Mouse (Mus musculus): Measurements from ENCODE around the gene Focad.
A peak's percentile ranks its signal among the peaks of the same experiment; 100 is the strongest.

The Focad gene

GRCm38 (mm10) chr4:88156961-88157360 is 62.5 kb downstream of the Focad start:
- no peak for DNase-seq

DNA sequence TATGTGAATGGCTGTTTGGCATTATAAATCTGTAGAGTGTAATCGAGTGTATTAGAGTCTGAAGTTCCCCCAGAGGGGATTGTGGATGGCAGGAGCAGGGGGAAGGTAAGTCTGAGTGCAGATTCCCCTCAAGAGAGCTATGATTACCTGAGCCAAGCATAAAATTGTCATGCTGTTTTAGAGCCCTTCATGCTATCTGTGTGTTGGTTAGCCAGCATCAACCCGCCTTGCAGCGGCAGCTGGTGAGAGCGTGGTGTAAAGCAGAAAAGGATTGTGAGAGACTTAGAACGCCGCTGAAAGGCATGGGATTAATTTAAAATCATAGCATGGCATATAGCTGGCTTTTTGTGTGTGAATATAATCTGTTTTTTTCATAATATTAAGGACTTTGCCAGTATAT is 63.2 kb downstream of the Focad start:
- no peak for DNase-seq

DNA sequence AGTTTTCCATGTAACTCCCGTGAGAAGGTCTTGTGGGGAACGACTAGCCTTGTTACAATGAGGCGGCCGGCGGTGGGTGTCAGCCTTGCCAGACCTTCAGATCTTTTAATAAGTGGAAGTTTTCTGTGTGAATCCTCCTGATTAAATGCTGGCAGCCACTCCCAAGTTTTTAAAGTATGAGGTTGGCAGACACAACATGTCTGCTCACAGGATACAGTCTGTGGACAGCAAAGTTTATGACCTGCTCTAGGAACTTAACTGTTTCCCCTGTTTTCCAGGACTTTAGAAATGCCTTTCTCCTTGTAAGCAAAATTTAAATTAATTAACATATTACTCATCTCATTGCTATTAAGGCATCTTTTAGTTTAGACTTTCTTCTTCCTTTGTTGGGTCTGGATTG is 64.8 kb downstream of the Focad start:
- DNase-seq: peak; percentile 12

DNA sequence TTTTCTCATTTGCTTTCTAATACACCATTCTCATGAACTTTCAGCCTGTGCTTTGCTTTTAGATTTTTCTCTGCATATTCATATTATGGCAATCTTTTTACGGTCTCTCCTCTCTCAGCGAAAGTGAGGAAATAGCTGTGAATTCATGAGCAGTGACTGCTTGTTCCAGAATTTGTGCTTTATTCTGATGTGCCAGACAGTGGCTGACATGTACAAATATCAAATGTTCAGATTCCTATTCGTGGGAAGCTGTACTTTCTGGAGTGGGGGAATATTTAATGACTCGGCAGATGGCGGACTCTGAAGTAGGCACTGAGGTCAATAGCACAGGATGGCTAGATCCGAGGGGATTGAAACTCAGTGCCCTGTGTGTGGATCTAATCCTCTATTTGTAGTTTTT is 65.3 kb downstream of the Focad start:
- no peak for DNase-seq

DNA sequence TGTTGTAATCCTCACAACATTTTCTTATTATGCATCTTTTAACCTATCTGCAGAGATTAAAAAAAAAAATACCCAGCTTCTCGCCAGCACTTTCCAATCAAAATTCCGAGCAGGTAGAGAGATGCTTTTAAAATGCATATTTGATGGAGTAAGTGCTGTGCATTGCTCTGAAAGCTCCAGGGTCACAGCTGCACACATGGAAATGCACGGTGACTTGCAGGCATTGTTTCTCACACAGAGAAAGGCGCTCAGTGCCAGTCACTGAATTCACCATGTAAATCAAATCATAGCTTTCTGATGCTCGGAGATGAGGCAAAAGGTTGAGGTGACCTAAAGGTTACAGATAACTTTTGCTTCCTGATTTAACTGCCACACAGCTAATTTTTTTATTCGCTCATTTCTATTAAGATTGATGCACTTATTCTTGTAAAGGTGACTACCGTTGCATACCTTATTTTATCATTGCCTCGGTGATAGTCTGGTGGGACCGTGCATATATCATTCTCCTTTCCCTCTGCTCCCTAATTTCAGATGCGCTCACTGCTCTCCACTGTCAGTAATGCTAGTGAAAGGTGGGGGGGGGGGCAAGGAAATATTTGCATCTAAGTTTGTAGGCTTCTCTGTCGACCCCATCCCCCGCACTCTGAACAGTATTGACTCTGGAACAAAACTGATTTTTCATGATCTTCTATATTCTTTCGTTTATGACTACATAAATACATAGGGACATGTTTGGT is 69.2 kb downstream of the Focad start:
- no peak for DNase-seq

DNA sequence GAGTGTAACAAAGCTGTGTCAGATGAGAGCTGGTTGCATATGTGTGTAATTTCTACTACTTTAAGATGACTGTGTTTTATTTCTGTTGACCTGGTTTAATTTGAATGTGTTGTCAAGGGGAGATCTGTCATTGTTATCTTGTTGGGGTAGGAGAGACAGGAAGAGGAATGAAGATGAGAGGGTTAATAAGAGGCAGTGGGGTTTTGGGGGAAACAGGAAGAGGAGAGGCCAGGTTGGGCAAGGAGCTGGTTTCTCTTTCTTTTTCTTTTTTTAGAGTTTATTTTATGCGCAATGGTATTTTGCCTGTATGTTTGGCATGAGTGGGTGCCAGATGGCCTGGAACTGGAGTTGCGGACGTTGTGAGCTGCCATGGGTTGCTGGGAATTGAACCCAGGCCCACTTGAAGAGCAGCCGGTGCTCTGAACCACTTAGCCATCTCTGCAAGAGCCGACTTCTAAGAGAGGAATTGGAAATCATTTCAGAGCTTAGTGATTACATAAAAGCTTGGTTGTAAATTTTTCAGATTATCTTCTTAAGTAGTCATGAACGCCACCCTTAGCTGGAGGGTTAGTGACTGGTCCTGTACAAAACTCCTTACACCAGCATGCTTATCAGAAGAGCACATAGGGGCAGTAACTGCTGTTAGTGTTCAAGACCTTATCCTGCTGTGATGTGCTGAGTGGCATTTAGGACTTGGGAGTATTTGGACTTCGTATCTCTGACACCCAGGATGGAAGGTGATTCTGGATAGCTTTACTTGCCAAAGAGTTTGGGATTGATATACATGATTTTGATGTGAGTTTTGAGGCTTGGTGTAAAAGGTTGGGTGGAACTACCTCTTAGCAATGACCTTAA is 72.8 kb downstream of the Focad start:
- DNase-seq: no peak

DNA sequence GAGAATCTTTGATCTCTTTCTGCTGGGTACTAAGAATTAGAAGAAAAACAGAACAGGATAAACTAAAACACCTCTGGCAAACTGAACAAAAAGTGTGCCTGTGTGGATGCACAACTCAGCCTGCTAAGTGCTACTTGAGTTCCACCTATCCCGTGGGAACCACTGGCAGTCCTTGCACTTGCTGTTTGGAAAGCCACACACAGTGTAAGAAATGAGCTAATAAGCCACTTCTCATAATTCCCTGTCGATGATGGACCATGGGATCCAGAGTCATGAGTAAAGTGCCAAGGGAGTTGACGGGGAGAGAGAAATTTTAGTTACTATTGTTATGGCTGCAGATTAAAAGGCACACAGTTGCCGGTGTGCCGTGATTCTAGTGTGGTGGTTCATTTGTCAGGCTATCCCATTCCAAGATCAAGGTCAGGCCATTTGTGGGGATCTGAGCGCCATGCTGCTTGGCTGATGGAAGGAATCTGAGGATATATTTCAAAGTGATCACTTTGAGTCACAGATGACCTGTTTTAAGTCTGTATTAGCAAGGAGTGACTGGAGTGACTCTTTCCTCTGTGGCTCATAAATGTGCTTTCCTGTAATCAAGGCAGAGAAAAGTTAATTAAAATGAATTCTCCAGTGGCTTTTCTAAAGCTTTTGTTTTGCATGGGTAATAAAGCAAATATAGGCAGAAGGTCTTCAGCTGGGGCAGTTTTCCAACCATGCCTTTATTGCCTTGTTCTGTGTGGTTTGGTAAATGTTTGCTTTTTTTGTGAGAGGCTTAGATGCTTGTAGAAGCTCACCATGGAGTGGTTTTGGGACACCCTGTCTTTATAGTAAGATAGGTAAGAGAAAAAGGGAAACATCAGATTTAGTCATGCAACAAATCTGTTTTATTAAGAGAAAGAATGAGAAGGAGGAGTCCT is 80.9 kb downstream of the Focad start:
- no peak for DNase-seq

DNA sequence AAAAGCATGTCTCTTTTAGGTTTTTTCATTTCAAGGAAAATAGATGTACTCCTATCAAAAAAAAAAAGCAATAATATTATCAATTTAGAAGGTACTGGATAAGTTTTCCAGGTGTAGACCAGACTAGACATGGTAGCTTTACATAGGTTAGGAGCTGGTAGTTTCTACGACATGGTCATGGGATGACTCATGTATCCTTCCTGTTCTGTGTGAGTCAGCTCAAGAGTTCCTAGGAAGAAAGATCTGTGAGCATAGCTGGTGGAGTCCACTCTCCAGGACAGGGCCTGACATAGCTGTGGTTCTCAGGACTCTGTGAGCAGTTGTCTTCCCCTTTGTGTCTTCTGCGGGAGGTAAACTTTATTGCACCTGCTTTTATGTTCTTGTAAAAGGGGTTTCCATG is 84.9 kb downstream of the Focad start:
- DNase-seq: no peak

DNA sequence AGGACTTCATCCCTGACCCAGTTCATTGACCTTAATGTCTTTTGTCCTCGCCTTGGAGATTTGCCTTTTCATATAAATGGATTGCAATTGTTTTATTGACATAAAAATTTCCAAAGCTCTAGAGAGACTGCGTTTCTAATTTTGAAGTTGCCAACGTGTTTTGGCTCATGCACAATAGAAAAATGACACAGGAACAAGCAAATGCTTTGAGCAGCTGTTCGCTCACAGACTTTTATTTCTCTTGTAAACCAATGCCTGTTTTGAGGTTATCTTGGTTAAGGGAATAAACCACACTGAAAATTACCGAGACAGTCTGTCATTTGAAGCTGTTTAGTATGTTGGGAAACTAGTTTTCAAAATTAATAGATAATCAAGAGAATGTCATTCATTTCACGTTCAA is 89.9 kb downstream of the Focad start:
- DNase-seq: no peak

- no peak for DNase-seq
Observed at GRCm38 (mm10) chr4:88185872-88186426, 91.5 kb downstream of the Focad start.

DNA sequence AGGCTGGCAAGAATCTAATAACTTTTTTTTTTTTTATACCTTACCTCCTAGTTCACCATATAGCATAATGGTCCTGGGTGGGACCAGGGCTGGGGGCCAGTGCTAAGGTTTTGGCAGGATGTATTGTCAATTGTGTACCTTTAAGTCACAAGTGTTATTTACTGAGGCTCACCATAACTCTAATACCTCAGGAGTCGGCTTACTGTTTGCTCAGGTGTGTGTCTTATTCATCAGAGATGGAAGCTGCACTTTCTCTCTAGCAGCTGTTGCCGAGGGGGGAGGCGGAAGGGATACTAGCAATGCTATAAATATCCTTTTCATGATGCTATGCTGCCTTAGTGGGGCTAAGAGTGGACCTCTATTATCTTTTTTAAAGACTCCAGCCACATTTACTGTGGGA is 93.2 kb downstream of the Focad start:
- no peak for DNase-seq

GRCm38 (mm10) chr4:88189495-88189894 is 95.1 kb downstream of the Focad start:
- DNase-seq: no peak

GRCm38 (mm10) chr4:88194256-88194655 is 99.8 kb downstream of the Focad start:
- DNase-seq: no peak

DNA sequence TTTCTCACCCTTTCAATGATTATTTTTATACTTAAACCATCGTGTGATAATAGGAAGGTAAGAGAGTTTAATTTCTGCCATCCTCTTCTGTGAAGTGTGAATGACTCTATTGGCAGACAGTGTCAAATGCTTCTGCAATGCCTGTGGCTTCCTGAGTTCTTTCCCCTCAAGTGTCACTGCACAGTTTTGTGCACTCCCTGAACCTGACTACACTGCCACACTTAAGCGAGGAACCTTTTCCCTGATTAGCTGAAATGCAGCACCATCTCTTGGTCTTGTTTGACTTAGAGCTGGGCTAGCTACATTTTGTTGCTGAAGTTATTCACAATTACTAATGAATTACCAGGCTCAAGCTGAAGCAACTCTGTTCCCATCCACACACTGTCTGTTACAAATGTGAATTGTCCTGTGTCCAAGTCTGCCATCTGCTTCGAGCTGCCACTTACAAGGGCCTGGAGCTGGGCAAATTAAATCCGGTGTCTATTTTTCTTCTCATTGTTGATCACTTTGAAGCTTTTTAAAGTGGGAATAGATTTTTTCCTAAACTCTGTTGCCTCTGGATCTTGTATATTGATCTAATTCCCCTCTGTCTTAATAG is 101.6 kb downstream of the Focad start:
- DNase-seq: no peak

- DNase-seq: no peak
Observed at GRCm38 (mm10) chr4:88196500-88196912, 102.1 kb downstream of the Focad start.

- DNase-seq: no peak
Observed at GRCm38 (mm10) chr4:88197244-88197643, 102.8 kb downstream of the Focad start.

DNA sequence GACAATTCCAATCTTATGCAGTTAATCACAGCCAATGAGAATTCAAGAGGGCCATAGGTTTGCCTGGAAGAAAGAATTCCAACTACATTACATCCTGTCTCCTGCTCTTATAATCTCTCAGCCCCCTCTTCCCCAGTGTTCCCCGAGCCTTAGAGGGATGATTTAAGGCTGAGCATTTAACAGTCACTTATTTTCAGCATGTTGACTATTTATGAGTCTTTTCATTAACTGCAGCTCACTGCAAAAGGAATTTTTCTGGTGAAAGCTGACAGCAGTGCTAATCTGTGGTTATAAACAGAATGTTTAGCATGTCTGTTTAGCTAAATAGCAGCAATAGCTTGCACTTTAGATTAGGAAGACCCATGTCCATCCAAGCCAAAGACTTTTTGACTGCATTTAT is 104.8 kb downstream of the Focad start:
- DNase-seq: no peak

DNA sequence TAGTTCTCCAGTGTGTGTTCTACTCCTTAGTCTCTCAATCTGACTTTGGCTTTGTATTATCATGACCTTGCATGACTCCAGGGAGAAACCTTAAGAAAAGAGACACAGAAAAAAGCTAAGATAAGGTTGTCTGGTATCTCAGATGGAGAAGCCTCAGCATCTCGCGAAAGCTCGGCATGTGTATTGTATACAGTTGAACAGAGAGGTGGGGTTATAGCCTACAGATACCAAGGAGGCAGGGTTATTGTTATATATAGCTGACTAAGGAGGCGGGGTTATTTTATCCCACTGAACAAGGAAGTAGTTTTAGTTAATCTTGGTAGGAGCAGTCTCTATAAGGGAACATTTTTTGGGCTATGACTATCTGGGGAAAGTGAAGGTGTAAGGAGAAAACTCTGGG is 106.6 kb downstream of the Focad start:
- DNase-seq: no peak

DNA sequence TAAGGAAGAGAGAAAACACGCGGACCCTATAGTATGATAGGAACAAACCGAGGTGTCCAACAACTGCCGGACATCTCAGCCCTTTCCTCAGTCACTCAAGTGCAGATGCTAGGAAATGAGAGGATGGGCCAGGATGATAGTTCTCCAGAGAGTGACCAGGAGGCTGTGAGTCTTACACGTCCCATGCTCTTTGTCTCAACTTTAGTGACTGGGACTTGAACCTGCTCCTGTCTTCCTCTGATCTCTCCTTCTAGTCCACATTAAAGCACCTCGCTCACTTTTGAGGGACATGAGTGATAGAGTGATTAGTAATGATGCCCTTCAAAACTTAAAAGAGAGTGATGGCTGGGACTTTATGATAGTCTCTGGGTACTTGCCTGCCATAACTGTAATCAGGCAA is 114.2 kb downstream of the Focad start:
- DNase-seq: no peak

DNA sequence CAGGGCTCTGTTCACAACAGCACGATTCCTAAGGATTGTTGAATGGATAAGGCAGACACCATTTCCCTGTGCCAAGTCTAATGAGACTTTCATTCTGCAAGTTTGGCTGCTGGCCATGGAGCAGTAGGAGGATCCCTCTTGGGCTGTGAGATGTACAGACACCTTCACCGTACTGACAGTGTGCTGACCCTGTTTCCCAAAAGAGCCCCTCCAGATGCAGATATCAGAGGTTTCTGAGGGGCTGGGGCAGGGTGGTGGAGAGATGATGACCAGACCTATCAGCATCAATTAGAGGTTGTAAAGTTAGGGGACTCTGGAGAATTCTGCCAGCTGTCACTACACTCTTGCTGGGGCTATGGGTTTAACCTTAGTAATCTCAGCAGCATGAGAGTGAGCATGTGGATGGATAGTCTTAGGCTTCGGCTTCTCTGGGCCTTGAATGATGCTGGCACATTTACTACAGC is 115.0 kb downstream of the Focad start:
- peak; percentile 15 for DNase-seq

GRCm38 (mm10) chr4:88210602-88211001 is 116.2 kb downstream of the Focad start:
- DNase-seq: no peak

DNA sequence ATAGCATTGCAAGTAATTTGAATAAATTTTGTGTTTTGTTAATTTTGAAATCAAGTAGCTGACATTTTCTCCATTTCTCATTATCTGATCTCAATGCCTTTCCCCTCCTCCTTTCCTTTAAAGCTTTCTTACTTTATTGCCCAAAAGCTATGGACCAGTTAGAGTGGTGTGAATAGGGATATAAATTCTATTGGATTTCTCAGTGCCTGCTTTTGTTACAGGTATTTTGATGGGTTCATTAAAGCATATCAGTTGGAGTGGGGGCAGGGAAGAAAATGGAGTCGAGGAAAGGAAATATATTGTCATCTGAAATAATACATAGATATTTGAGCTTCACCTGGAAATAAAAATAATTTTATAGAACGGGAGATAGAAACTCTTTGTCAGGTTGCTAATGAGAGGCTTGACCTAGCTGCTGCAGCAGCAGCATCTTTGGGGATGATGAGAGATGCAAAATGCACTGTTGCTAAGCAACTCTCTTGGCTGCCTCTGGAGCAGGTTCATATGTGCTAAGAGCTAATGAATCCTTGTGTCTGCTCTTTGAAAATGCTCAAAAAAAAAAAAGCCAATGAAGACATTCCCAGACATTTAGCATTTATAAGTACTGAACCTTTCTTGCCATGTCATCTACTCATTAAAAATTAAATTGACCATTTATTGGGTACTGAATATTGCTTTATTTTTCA is 116.9 kb downstream of the Focad start:
- DNase-seq: no peak

Data from kidney, postnatal 10 days (tissue).